Mouse (Mus musculus) C2C12 (cell line): ENCODE results near the gene Bcl11b.

Source experiments
- CEBPB ChIP-seq: IDR thresholded peaks from one replicate; pipeline ENCODE4 v1.6.1; 2011; ENCODE audit warnings: low read depth, mild to moderate bottlenecking, control low read depth, moderate library complexity
- CTCF ChIP-seq: IDR thresholded peaks from one replicate; pipeline ENCODE4 v1.5.1; 2011; ENCODE audit not compliant: control insufficient read depth, insufficient read depth, insufficient read length
- FOSL1 ChIP-seq: IDR thresholded peaks from one replicate; pipeline ENCODE4 v1.8.0; 2011; ENCODE audit warnings: mild to moderate bottlenecking, low read length; ENCODE audit not compliant: poor library complexity, insufficient read depth, severe bottlenecking
- MAX ChIP-seq: IDR thresholded peaks from one replicate; pipeline ENCODE4 v1.6.1; 2011; ENCODE audit warnings: mild to moderate bottlenecking, control low read depth
- MYOD1 ChIP-seq: IDR thresholded peaks from one replicate; pipeline ENCODE4 v1.6.1; 2011; ENCODE audit warnings: low read depth; ENCODE audit not compliant: control insufficient read depth, insufficient read length
- USF1 ChIP-seq: IDR thresholded peaks from one replicate; pipeline ENCODE4 v1.6.1; 2011; ENCODE audit warnings: low read depth, mild to moderate bottlenecking, control low read depth, moderate library complexity

DNA sequence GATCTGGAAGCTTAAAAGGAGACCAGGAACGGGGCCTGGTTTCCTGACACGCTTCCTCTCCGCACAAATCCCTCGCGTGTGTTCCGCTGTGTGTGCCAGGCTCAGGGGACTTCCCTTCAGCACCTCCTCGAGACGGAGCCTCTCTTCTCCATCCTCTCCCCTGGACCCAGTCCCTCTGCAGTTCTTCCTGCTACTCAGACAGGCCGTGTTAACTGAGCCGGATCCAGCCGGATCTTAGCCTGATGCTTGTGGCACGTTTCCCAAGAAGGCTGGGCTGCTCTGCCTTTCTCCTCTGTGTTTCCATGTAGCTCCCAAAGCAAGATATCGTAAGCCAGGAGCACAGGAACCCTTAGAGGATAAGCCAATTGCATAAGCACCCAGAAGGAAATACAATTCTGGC lies 46.2 kb upstream of the Bcl11b start:
- no peak for TF ChIP-seq FOSL1
- TF ChIP-seq MYOD1: no peak
- TF ChIP-seq CTCF: no peak
- no peak for TF ChIP-seq USF1
- TF ChIP-seq MAX: no peak
- no peak for TF ChIP-seq CEBPB
